In the genomic region with DNA sequence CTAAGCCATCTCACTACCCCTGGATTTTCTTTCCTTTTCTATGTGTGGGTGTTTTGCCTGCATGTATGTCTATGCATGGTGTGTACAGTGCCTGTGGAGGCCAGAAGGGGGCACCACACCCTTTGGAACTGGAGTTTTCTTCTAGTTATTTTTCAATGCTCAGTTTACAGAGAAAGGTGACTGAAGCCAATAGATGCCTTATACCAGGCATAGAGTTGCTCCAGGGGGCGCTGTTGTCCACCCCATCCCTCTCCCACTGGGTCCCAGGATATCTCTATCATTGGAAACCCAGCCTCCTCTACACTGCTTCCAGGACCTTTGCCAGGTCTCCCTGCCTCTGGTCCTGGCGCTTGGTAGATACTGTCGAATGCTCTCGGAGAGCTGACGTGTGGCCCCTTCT, we compare ENCODE assay signal across 8 mouse cellular contexts.
DNase-seq lines count a peak whose midpoint lies in the region; ATAC-seq lines count a peak whose summit lies in the region.

No protein-coding gene starts in this region.

- peak; percentile 47 for DNase-seq in layer of hippocampus, adult 11-12 months (ENCODE audit: low spot score)
- DNase-seq in layer of hippocampus, adult 9-10 months (ENCODE audit: low spot score): no peak
- DNase-seq in embryo, embryonic 10 days (ENCODE audit: low spot score): peak; percentile 71
- DNase-seq in kidney, adult 11 months: peak; percentile 23
- peak; percentile 85 for DNase-seq in liver
- peak; percentile 44 for DNase-seq in neural tube, embryonic 10.5 days (ENCODE audit: extremely low spot score, low spot score)
- peak; percentile 77 for DNase-seq in testis, postnatal 14 days (ENCODE audit: low spot score)

- ATAC-seq in granulocyte monocyte progenitor cell, adult 5-6 weeks (replicated peaks; ENCODE audit: poor library complexity, severe bottlenecking): peak; percentile 67
